Mouse (Mus musculus): Measurements from ENCODE around the gene Lix1l. TPM values are rescaled to one million over a fixed set of nuclear protein-coding genes. Genes with fewer than 3 reads are reported as not detected.

The Lix1l gene
- polyA plus RNA-seq, 1 experiment from 2014 or later: 5.6 TPM

DNA sequence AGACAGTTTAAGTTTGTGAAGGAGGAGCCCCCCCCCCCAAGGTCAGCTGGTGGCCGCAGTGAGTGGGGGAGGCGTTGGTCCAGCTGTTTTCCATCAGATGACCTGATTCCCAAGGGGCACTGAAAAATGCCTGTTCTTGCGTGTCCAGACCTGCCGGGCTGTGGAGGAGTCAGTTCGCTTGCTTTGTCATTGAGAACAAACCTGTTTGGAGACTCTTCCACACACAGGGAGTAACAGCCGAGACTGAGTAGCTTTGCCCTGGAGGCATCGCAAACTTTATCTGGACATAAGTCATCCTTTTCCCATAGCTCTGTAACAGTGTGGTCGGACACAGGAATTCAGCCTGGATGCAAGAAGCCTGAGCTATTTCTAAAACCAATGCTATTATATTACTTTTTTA lies 73.5 kb downstream of the Lix1l start:
- H3K9me3 ChIP-seq: no peaks in the 10 kb centered on the region
- no peak overlapping the region for H3K4me3 ChIP-seq
- no peak overlapping the region for H3K4me2 ChIP-seq (replicated peaks)
- WGBS: 59% methylated on average over 8 of the region's 8 CpGs
- H3K27me3 ChIP-seq: peaks cover 24% of the 10 kb centered on the region
- no peaks in the 10 kb centered on the region for H3K36me3 ChIP-seq
- no peak overlapping the region for H3K9ac ChIP-seq (replicated peaks)
- ATAC-seq (ENCODE audit: low FRiP score, low read depth): no peak
- peaks cover 11% of the 10 kb centered on the region; the same call in 1 of the 2 replicates for H3K4me1 ChIP-seq
- no peak overlapping the region for H3K27ac ChIP-seq (replicated peaks)

DNA sequence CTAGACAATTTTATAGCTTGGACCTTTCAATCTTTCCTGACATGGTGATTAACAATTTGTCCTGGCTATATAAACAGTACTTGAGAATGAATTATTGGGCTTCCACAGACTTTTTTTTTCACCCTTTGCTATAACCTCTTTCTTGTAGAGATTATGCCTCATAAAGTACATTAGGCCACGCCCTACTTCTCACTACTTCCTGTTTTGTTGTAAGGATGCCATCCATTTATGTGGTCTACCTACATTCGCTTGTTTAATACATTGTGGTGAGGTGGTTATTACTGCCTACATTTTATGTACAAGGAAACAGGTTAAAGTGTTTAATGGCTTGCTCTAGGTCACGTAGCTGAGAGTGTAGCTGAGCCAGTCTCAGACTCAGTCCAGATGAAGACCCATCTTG lies 74.2 kb downstream of the Lix1l start:
- Histone ChIP-seq H3K4me3 (no peak overlapping the region), H3K27me3 (peaks cover 31% of the 10 kb centered on the region), H3K36me3 (no peaks in the 10 kb centered on the region), H3K9ac (replicated peaks) (no peak overlapping the region), H3K27ac (replicated peaks) (no peak overlapping the region), H3K4me2 (replicated peaks) (no peak overlapping the region), H3K9me3 (no peaks in the 10 kb centered on the region), H3K4me1 (peaks cover 10% of the 10 kb centered on the region; the same call in 1 of the 2 replicates)
- ATAC-seq (ENCODE audit: low FRiP score, low read depth): no peak
- WGBS: 87% methylated on average over 3 of the region's 3 CpGs

DNA sequence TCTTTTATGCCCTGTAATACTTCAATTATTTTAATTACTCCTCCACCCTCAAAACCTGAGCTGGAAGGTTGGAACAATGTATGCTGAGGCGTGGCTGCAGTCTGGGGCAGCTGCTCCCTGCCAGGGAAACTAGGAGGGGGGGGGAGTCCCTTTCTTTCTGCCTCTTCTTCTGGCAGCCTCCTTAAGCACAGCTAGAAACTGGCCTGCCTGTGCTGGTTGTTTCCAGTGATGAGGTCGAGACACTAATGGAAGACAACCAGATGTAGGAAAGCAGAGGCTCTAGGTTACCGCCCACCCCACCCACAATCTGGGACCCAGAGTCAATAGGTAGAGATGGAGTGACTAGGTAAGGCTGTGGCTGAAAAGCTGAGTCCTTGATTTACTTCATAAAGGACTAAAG lies 74.7 kb downstream of the Lix1l start:
- Histone ChIP-seq H3K4me1 (peaks cover 6% of the 10 kb centered on the region; the same call in 1 of the 2 replicates), H3K9ac (replicated peaks) (no peak overlapping the region), H3K9me3 (no peaks in the 10 kb centered on the region), H3K27ac (replicated peaks) (no peak overlapping the region), H3K36me3 (no peaks in the 10 kb centered on the region), H3K4me3 (no peak overlapping the region), H3K4me2 (replicated peaks) (no peak overlapping the region), H3K27me3 (peaks cover 31% of the 10 kb centered on the region)
- 31% methylated on average over 3 of the region's 3 CpGs for WGBS
- no peak for ATAC-seq (ENCODE audit: low FRiP score, low read depth)

Other genes with a start within 250 kb of the Lix1l start
- 0.26 TPM in 1 of 2 replicates, not detected in the other for gene BC107364, start 148.8 kb upstream of the Lix1l start, polyA plus RNA-seq (2016; fragmentation: Nextera tagmentation; extraction: Ambion mirVana)
- gene Hfe2, start 76.0 kb upstream of the Lix1l start, polyA plus RNA-seq (2016; fragmentation: Nextera tagmentation; extraction: Ambion mirVana): 0.89 and 1.0 TPM in 2 replicates
- 52.7 and 53.6 TPM in 2 replicates for gene Txnip, start 43.2 kb upstream of the Lix1l start, polyA plus RNA-seq (2016; fragmentation: Nextera tagmentation; extraction: Ambion mirVana)
- 1.6 and 2.0 TPM in 2 replicates for gene Gm16253, start 24.2 kb upstream of the Lix1l start, polyA plus RNA-seq (2016; fragmentation: Nextera tagmentation; extraction: Ambion mirVana)
- 35.8 and 44.3 TPM in 2 replicates for gene Polr3gl, start 7.0 kb upstream of the Lix1l start, polyA plus RNA-seq (2016; fragmentation: Nextera tagmentation; extraction: Ambion mirVana)
- gene Ankrd34a, start 4.5 kb upstream of the Lix1l start, polyA plus RNA-seq (2016; fragmentation: Nextera tagmentation; extraction: Ambion mirVana): 2.6 and 2.7 TPM in 2 replicates
- gene Rbm8a, start 28.8 kb downstream of the Lix1l start, polyA plus RNA-seq (2016; fragmentation: Nextera tagmentation; extraction: Ambion mirVana): 163 and 166 TPM in 2 replicates
- gene Pex11b, start 34.2 kb downstream of the Lix1l start, polyA plus RNA-seq (2016; fragmentation: Nextera tagmentation; extraction: Ambion mirVana): 45.2 and 46.5 TPM in 2 replicates
- gene Gm42957, start 34.3 kb downstream of the Lix1l start, polyA plus RNA-seq (2016; fragmentation: Nextera tagmentation; extraction: Ambion mirVana): 0.08 TPM in 1 of 2 replicates, not detected in the other
- gene Itga10, start 44.4 kb downstream of the Lix1l start, polyA plus RNA-seq (2016; fragmentation: Nextera tagmentation; extraction: Ambion mirVana): 0.75 and 0.85 TPM in 2 replicates
- gene Ankrd35, start 69.0 kb downstream of the Lix1l start, polyA plus RNA-seq (2016; fragmentation: Nextera tagmentation; extraction: Ambion mirVana): 0.33 and 0.40 TPM in 2 replicates
- gene Pias3, start 95.2 kb downstream of the Lix1l start, polyA plus RNA-seq (2016; fragmentation: Nextera tagmentation; extraction: Ambion mirVana): 45.9 and 47.0 TPM in 2 replicates
- gene Nudt17, start 107.4 kb downstream of the Lix1l start, polyA plus RNA-seq (2016; fragmentation: Nextera tagmentation; extraction: Ambion mirVana): 12.6 and 13.0 TPM in 2 replicates
- gene Polr3c, start 126.5 kb downstream of the Lix1l start, polyA plus RNA-seq (2016; fragmentation: Nextera tagmentation; extraction: Ambion mirVana): 38.0 and 42.9 TPM in 2 replicates
- 89.0 and 89.6 TPM in 2 replicates for gene Rnf115, start 126.5 kb downstream of the Lix1l start, polyA plus RNA-seq (2016; fragmentation: Nextera tagmentation; extraction: Ambion mirVana)
- 0.35 TPM in 1 of 2 replicates, not detected in the other for gene Pdzk1, start 228.1 kb downstream of the Lix1l start, polyA plus RNA-seq (2016; fragmentation: Nextera tagmentation; extraction: Ambion mirVana)
- gene Cd160, start 228.2 kb downstream of the Lix1l start, polyA plus RNA-seq (2016; fragmentation: Nextera tagmentation; extraction: Ambion mirVana): 0.06 and 0.09 TPM in 2 replicates